Mouse (Mus musculus): Measurements from ENCODE around the gene Tial1.

The Tial1 gene

GRCm38 (mm10) chr7:128414433-128414832, 47.1 kb downstream of the Tial1 start:
- DNase-seq: no peak

- DNase-seq: no peak
These were observed 49.3 kb downstream of the Tial1 start for GRCm38 (mm10) chr7:128412071-128412833.

- no peak for DNase-seq
These were observed 50.7 kb downstream of the Tial1 start for GRCm38 (mm10) chr7:128410708-128411413.

- no peak for DNase-seq
These were observed 53.3 kb downstream of the Tial1 start for GRCm38 (mm10) chr7:128408265-128408664.

GRCm38 (mm10) chr7:128403988-128404387, 57.5 kb downstream of the Tial1 start:
- no peak for DNase-seq

- DNase-seq: no peak
These were observed 57.9 kb downstream of the Tial1 start for GRCm38 (mm10) chr7:128403586-128403985.

- no peak for DNase-seq
These were observed 58.4 kb downstream of the Tial1 start for GRCm38 (mm10) chr7:128403128-128403527.

- no peak for DNase-seq
These were observed 58.9 kb downstream of the Tial1 start for GRCm38 (mm10) chr7:128402577-128402976.

GRCm38 (mm10) chr7:128398664-128399063, 62.9 kb downstream of the Tial1 start:
- DNase-seq: no peak

GRCm38 (mm10) chr7:128397066-128397465, 64.5 kb downstream of the Tial1 start:
- DNase-seq: no peak

GRCm38 (mm10) chr7:128393756-128394155, 67.8 kb downstream of the Tial1 start:
- no peak for DNase-seq

- no peak for DNase-seq
These were observed 68.6 kb downstream of the Tial1 start for GRCm38 (mm10) chr7:128392972-128393314.

- DNase-seq: no peak
These were observed 69.2 kb downstream of the Tial1 start for GRCm38 (mm10) chr7:128392071-128392971.

GRCm38 (mm10) chr7:128391267-128392057, 70.1 kb downstream of the Tial1 start:
- DNase-seq: no peak

Measured in right cerebral cortex, postnatal 4 days (tissue).